Mouse (Mus musculus): ENCODE measurements at regions not wholly inside any gene's neighbourhood (a gene's known extent, or its start where the extent isn't known, plus 50 kb on each side); places are given as distances from the start of the nearest gene placed in this dataset.
"Not testable (repeated sequence)": the region's sequence is repeated elsewhere in the genome, so short reads cannot be mapped to it uniquely, and the experiment has no call there.

DNA sequence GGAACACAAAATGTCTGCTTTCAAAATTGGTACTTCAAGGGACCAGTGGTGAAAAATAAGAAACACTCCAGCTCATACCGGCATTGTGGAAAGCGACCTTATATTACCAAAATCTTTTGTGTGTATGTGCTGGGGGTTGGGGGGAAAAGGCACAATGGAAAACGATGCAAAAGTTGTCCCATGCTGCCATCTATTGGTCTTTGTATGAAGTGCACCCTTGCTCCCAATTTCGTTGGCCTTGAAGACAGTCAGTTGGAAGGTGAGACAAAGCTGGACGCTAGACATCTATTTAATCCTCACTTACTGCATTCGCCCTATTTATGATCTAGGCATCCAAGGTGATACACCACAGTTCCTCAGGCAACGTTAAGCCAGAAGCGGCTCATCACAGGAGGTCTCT lies 186.6 kb downstream of the BC048507 start:
- DNase-seq (ENCODE audit: low read depth, low spot score), result peak; percentile 21

GRCm38 (mm10) chr13:68093311-68093710 lies 230.2 kb downstream of the BC048507 start:
- not testable (repeated sequence) for DNase-seq (ENCODE audit: low read depth, low spot score)

- peak; percentile 20 for DNase-seq (ENCODE audit: low read depth, low spot score)
Measured at GRCm38 (mm10) chr13:68116786-68117185, 253.7 kb downstream of the BC048507 start.
